Mouse (Mus musculus) liver, embryonic 11.5 days (tissue): Measurements from ENCODE around the gene Vps16. TPM values are rescaled to one million over a fixed set of nuclear protein-coding genes. Genes with fewer than 3 reads are reported as not detected.

ENCODE experiments used
- ATAC-seq: fragments of 200-750 bp; cut with Nextera tagmentation; replicated peaks from 2 replicates; pipeline ENCODE4 v1.8.0; 2017; ENCODE audit warnings: moderate number of reproducible peaks, mild to moderate bottlenecking, moderate TSS enrichment, moderate library complexity; ENCODE audit not compliant: low FRiP score
- DNase-seq: peaks from one replicate; pipeline ENCODE4 v3.0.0-alpha.2; 2017; ENCODE audit warnings: low spot score
- H3K27ac ChIP-seq: fragments of 300-500 bp; sonication (generic); 2 replicates; pipeline ENCODE4 v1.5.1; 2014; ENCODE audit warnings: mild to moderate bottlenecking, low read depth, low read length, control low read depth
- H3K27me3 ChIP-seq: fragments of 300-500 bp; sonication (generic); replicated peaks from 2 replicates; pipeline ENCODE4 v1.6.1; 2014; ENCODE audit warnings: low read length, mixed read lengths; ENCODE audit not compliant: control insufficient read depth, insufficient read depth
- H3K36me3 ChIP-seq: fragments of 300-500 bp; sonication (generic); 2 replicates; pipeline ENCODE4 v1.6.1; 2014; ENCODE audit warnings: mild to moderate bottlenecking, low read length, moderate library complexity, mixed read lengths; ENCODE audit not compliant: control insufficient read depth, insufficient read depth
- H3K4me1 ChIP-seq: fragments of 300-500 bp; sonication (generic); replicated peaks from 2 replicates; pipeline ENCODE4 v1.6.1; 2014; ENCODE audit warnings: low read length, mixed read lengths; ENCODE audit not compliant: control insufficient read depth, insufficient read depth
- H3K4me2 ChIP-seq: fragments of 300-500 bp; sonication (generic); 2 replicates; pipeline ENCODE4 v1.6.1; 2014; ENCODE audit warnings: mild to moderate bottlenecking, control low read depth, moderate library complexity
- H3K4me3 ChIP-seq: fragments of 300-500 bp; sonication (generic); 2 replicates; pipeline ENCODE4 v1.5.1; 2014; ENCODE audit warnings: low read depth, low read length, control low read depth
- H3K9ac ChIP-seq: fragments of 300-500 bp; sonication (generic); 2 replicates; pipeline ENCODE4 v1.6.1; 2014; ENCODE audit warnings: low read depth, low read length, control low read depth
- H3K9me3 ChIP-seq: fragments of 300-500 bp; sonication (generic); 2 replicates; pipeline ENCODE4 v1.6.1; 2016; ENCODE audit warnings: low read length, inconsistent platforms, mixed read lengths; ENCODE audit not compliant: control insufficient read depth
- WGBS: fragments of 180-500 bp; shearing (Covaris S2); extraction: QIAGEN DNeasy Blood & Tissue Kit; methylation state at CpG from one replicate; pipeline ENCODE4 v1.1.7; 2014; 5-methylcytosine and 5-hydroxymethylcytosine counted together
- polyA plus RNA-seq: library from polyadenylated mRNA; unstranded; fragments of >200 nt; fragmentation: Nextera tagmentation; extraction: Ambion mirVana; gene quantifications from 2 replicates; pipeline ENCODE4 v1.2.1, GENCODE M21; 2014

The Vps16 gene
- polyA plus RNA-seq, 1 experiment from 2014 or later, result 69.6 TPM

GRCm38 (mm10) chr2:130432157-130432556 is 8.0 kb downstream of the Vps16 start:
- Histone ChIP-seq H3K9ac (no peak overlapping the region), H3K4me2 (no peak overlapping the region), H3K9me3 (no peaks in the 10 kb centered on the region), H3K4me3 (no peak overlapping the region), H3K27ac (no peak overlapping the region), H3K27me3 (no peaks in the 10 kb centered on the region), H3K4me1 (0 out of 2 replicates have a peak, but pooled peaks cover 3% of the 10 kb centered on the region), H3K36me3 (no peaks in the 10 kb centered on the region)
- 83% methylated on average over 3 of the region's 3 CpGs for WGBS
- no peak for DNase-seq
- ATAC-seq, result no peak

GRCm38 (mm10) chr2:130433152-130433551 is 9.0 kb downstream of the Vps16 start:
- no peak overlapping the region for H3K9ac ChIP-seq
- no peak overlapping the region for H3K27ac ChIP-seq
- no peak overlapping the region for H3K4me3 ChIP-seq
- no peaks in the 10 kb centered on the region for H3K27me3 ChIP-seq
- peak; percentile 40 for ATAC-seq
- no peaks in the 10 kb centered on the region for H3K9me3 ChIP-seq
- DNase-seq, result no peak
- H3K36me3 ChIP-seq, result no peaks in the 10 kb centered on the region
- WGBS, result 29% methylated on average over 4 of the region's 4 CpGs
- 0 out of 2 replicates have a peak, but pooled peaks cover 3% of the 10 kb centered on the region for H3K4me1 ChIP-seq
- H3K4me2 ChIP-seq, result no peak overlapping the region

GRCm38 (mm10) chr2:130436769-130437168 is 12.6 kb downstream of the Vps16 start:
- no peaks in the 10 kb centered on the region for H3K27me3 ChIP-seq
- no peak overlapping the region for H3K4me3 ChIP-seq
- H3K9ac ChIP-seq, result no peak overlapping the region
- DNase-seq (no peak), ATAC-seq (no peak)
- peaks cover 6% of the 10 kb centered on the region; the same call in 1 of the 2 replicates for H3K4me1 ChIP-seq
- no peak overlapping the region for H3K27ac ChIP-seq
- no peaks in the 10 kb centered on the region for H3K9me3 ChIP-seq
- peaks cover 19% of the 10 kb centered on the region for H3K36me3 ChIP-seq
- H3K4me2 ChIP-seq, result no peak overlapping the region
- 92% methylated on average over 1 of the region's 1 CpGs for WGBS

GRCm38 (mm10) chr2:130438861-130439260 is 14.7 kb downstream of the Vps16 start:
- Histone ChIP-seq H3K9me3 (no peaks in the 10 kb centered on the region), H3K4me3 (no peak overlapping the region), H3K36me3 (peaks cover 33% of the 10 kb centered on the region), H3K4me1 (peaks cover 6% of the 10 kb centered on the region; the same call in 1 of the 2 replicates), H3K4me2 (no peak overlapping the region), H3K9ac (no peak overlapping the region), H3K27me3 (no peaks in the 10 kb centered on the region), H3K27ac (no peak overlapping the region)
- 87% methylated on average over 3 of the region's 3 CpGs for WGBS
- DNase-seq (no peak), ATAC-seq (no peak)

GRCm38 (mm10) chr2:130439840-130440480 is 15.8 kb downstream of the Vps16 start:
- no peaks in the 10 kb centered on the region for H3K9me3 ChIP-seq
- H3K36me3 ChIP-seq, result peaks cover 33% of the 10 kb centered on the region
- H3K9ac ChIP-seq, result no peak overlapping the region
- no peak overlapping the region for H3K4me3 ChIP-seq
- no peak for DNase-seq
- 86% methylated on average over 4 of the region's 4 CpGs for WGBS
- no peaks in the 10 kb centered on the region for H3K27me3 ChIP-seq
- H3K4me2 ChIP-seq, result no peak overlapping the region
- H3K4me1 ChIP-seq, result peaks cover 6% of the 10 kb centered on the region; the same call in 1 of the 2 replicates
- H3K27ac ChIP-seq, result no peak overlapping the region
- peak; percentile 69 for ATAC-seq

- H3K4me1 ChIP-seq, result peaks cover 6% of the 10 kb centered on the region; the same call in 1 of the 2 replicates
- no peak overlapping the region for H3K27ac ChIP-seq
- no peak overlapping the region for H3K4me3 ChIP-seq
- WGBS, result 82% methylated on average over 10 of the region's 10 CpGs
- no peaks in the 10 kb centered on the region for H3K27me3 ChIP-seq
- no peak for DNase-seq
- H3K9me3 ChIP-seq, result no peaks in the 10 kb centered on the region
- no peak overlapping the region for H3K9ac ChIP-seq
- peaks cover 33% of the 10 kb centered on the region for H3K36me3 ChIP-seq
- H3K4me2 ChIP-seq, result no peak overlapping the region
- ATAC-seq, result peak; percentile 64
Observed at GRCm38 (mm10) chr2:130442162-130442561, 18.0 kb downstream of the Vps16 start.

- no peak for DNase-seq
- no peak overlapping the region for H3K9ac ChIP-seq
- H3K36me3 ChIP-seq, result peaks cover 4% of the 10 kb centered on the region; the same call in 1 of the 2 replicates
- H3K4me2 ChIP-seq, result no peak overlapping the region
- no peaks in the 10 kb centered on the region for H3K27me3 ChIP-seq
- H3K27ac ChIP-seq, result no peak overlapping the region
- no peak overlapping the region for H3K4me3 ChIP-seq
- H3K4me1 ChIP-seq, result peaks cover 28% of the 10 kb centered on the region
- no peaks in the 10 kb centered on the region for H3K9me3 ChIP-seq
- ATAC-seq, result no peak
Observed at GRCm38 (mm10) chr2:130448449-130448848, 24.3 kb downstream of the Vps16 start.

- Histone ChIP-seq H3K4me2 (peak overlapping the region; percentile 95), H3K9ac (no peak overlapping the region; the same call in 1 of the 2 replicates), H3K4me1 (peaks cover 28% of the 10 kb centered on the region), H3K36me3 (no peaks in the 10 kb centered on the region), H3K4me3 (peak overlapping the region; percentile 87), H3K27me3 (no peaks in the 10 kb centered on the region), H3K27ac (no peak overlapping the region; the same call in 1 of the 2 replicates), H3K9me3 (no peaks in the 10 kb centered on the region)
- no peak for DNase-seq
- 7% methylated on average over 17 of the region's 17 CpGs for WGBS
- no peak for ATAC-seq
Observed at GRCm38 (mm10) chr2:130449021-130449793, 25.1 kb downstream of the Vps16 start.
